Mouse (Mus musculus) lung, embryonic 15.5 days (tissue): ENCODE measurements at regions not wholly inside any gene's neighbourhood (a gene's known extent, or its start where the extent isn't known, plus 50 kb on each side); places are given as distances from the start of the nearest gene placed in this dataset.
A peak's percentile ranks its signal among the peaks of the same experiment; 100 is the strongest.
"Not testable (repeated sequence)": the region's sequence is repeated elsewhere in the genome, so short reads cannot be mapped to it uniquely, and the experiment has no call there.

ENCODE experiments used
- ATAC-seq: fragments of 200-750 bp; cut with Nextera tagmentation; 2 replicates; pipeline ENCODE4 v1.8.0; 2017; ENCODE audit warnings: moderate number of reproducible peaks, borderline replicate concordance; ENCODE audit not compliant: low FRiP score, low TSS enrichment; ENCODE audit errors: extremely low read depth
- H3K27ac ChIP-seq: fragments of 300-500 bp; sonication (generic); 2 replicates; pipeline ENCODE4 v1.5.1; 2015; ENCODE audit warnings: moderate library complexity, mild to moderate bottlenecking, inconsistent platforms
- H3K27me3 ChIP-seq: fragments of 300-500 bp; sonication (generic); 2 replicates; pipeline ENCODE4 v1.6.1; 2015; ENCODE audit warnings: inconsistent platforms
- H3K36me3 ChIP-seq: fragments of 300-500 bp; sonication (generic); 2 replicates; pipeline ENCODE4 v1.6.1; 2015; ENCODE audit warnings: inconsistent platforms
- H3K4me1 ChIP-seq: fragments of 300-500 bp; sonication (generic); 2 replicates; pipeline ENCODE4 v1.6.1; 2015; ENCODE audit warnings: inconsistent platforms
- H3K4me2 ChIP-seq: fragments of 300-500 bp; sonication (generic); 2 replicates; pipeline ENCODE4 v1.6.1; 2015; ENCODE audit warnings: inconsistent platforms, mild to moderate bottlenecking, moderate library complexity
- H3K4me3 ChIP-seq: fragments of 300-500 bp; sonication (generic); 2 replicates; pipeline ENCODE4 v1.5.1; 2015; ENCODE audit warnings: mild to moderate bottlenecking, inconsistent platforms
- H3K9ac ChIP-seq: fragments of 300-500 bp; sonication (generic); 2 replicates; pipeline ENCODE4 v1.6.1; 2015; ENCODE audit warnings: inconsistent platforms
- H3K9me3 ChIP-seq: fragments of 300-500 bp; sonication (generic); 2 replicates; pipeline ENCODE4 v1.6.1; 2016; ENCODE audit warnings: inconsistent platforms
- WGBS: fragments of 180-500 bp; shearing (Covaris S2); methylation state at CpG from one replicate; pipeline ENCODE4 v1.1.7; 2015; 5-methylcytosine and 5-hydroxymethylcytosine counted together

DNA sequence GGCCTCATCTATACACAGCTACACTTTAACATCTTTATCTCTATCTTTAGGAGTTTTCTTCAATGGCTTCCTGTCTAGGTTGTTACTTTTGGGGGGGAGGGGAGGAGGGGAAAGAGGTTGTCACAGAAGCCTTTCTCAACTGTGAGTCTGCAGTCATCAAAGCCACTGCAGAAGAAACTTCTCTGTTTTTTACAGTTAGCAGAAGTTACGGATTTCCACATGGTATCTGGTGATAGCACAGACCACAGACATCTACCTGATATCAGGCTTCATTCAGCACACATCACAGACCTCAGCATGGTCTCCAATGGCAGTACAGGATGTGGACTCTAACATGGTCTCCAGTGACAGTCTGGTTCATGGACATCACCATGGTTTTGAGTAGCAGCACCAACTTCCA is 234.8 kb upstream of the Adarb2 start:
- Histone ChIP-seq H3K27ac (no peak overlapping the region), H3K4me3 (no peak overlapping the region), H3K4me1 (no peaks in the 10 kb centered on the region), H3K4me2 (no peak overlapping the region), H3K9me3 (no peaks in the 10 kb centered on the region), H3K36me3 (no peaks in the 10 kb centered on the region), H3K9ac (no peak overlapping the region), H3K27me3 (no peaks in the 10 kb centered on the region)
- no peak for ATAC-seq
- WGBS, result 81% methylated on average over 1 of the region's 1 CpGs

DNA sequence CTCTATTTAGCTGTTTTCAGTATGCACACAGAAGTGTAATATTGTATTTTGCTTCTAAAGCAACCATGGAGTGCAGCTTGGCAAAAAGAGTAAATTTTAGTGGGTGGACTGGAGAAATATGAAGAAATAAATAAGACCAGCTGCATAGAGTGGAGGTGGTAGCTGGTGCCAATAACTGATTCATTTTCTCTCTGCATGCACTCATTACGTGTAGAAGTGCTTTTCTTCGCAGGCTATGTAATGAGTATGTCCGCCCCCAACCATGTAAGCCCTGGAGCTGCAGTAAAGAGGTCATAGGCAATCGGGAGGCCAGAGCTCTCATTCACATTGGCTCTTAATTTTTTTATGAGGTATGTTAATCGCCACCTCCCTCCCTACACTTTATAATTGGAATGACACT is 208.5 kb upstream of the Adarb2 start:
- Histone ChIP-seq H3K4me1 (no peaks in the 10 kb centered on the region), H3K27ac (no peak overlapping the region), H3K9me3 (no peaks in the 10 kb centered on the region), H3K36me3 (no peaks in the 10 kb centered on the region), H3K9ac (no peak overlapping the region), H3K4me3 (no peak overlapping the region), H3K27me3 (no peaks in the 10 kb centered on the region), H3K4me2 (no peak overlapping the region)
- no peak for ATAC-seq
- WGBS, result 82% methylated on average over 5 of the region's 5 CpGs

DNA sequence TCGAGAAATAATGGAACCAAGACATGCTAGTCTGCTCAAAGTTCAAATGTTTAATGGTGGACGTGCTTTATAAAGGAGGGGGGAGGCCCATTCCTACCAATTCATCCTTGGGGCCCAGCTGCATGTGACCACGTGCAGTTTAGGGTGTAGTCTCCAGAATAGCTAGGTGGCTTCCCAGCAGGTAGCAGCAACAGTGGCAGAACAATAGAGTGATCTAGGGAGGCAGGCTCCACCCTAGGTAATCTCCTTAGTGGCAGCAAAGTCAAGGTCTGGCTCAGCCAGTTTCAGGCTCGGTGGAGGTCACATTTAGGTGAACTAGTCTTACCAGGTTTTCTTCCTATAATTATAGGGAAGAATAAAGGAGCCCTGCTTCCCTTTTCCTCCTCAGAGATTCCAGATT is 172.6 kb upstream of the Adarb2 start:
- H3K9ac ChIP-seq, H3K4me1 ChIP-seq, H3K27ac ChIP-seq, H3K4me3 ChIP-seq, H3K36me3 ChIP-seq, H3K27me3 ChIP-seq, ATAC-seq, H3K4me2 ChIP-seq, H3K9me3 ChIP-seq: not testable (repeated sequence)
- WGBS, result 68% methylated on average over 4 of the region's 4 CpGs

DNA sequence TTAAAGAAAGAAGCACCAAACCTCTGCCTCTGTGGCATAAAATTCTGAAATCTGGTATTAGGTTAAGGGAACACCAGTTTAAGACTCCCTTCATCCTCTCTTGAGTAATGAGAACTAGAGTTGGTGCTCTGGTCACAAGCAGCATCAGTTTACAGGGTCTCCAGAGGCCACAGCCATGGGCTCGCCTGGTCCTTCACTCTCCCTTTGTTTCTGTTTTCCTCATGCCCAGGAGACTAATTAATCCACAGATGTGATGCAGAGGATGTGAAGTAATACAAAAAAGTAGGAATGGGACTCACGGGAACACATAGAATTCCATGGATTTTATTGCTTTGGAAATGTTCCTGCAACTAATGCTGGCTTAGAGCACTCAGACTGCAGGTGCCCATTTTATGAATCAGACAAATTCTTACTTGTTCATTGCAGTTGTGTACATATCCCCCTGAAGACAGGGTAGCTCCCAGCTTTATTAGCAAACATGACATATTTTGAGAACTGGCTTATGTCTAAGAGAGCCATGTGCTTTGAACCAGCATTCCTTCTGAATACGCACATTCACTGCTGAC is 151.7 kb upstream of the Adarb2 start:
- 76% methylated on average over 3 of the region's 3 CpGs for WGBS
- H3K4me2 ChIP-seq, result no peak overlapping the region
- H3K9ac ChIP-seq, result no peak overlapping the region
- no peaks in the 10 kb centered on the region for H3K36me3 ChIP-seq
- H3K9me3 ChIP-seq, result no peaks in the 10 kb centered on the region
- no peak overlapping the region for H3K4me3 ChIP-seq
- no peaks in the 10 kb centered on the region for H3K27me3 ChIP-seq
- ATAC-seq, result no peak
- no peak overlapping the region for H3K27ac ChIP-seq
- H3K4me1 ChIP-seq, result no peaks in the 10 kb centered on the region

DNA sequence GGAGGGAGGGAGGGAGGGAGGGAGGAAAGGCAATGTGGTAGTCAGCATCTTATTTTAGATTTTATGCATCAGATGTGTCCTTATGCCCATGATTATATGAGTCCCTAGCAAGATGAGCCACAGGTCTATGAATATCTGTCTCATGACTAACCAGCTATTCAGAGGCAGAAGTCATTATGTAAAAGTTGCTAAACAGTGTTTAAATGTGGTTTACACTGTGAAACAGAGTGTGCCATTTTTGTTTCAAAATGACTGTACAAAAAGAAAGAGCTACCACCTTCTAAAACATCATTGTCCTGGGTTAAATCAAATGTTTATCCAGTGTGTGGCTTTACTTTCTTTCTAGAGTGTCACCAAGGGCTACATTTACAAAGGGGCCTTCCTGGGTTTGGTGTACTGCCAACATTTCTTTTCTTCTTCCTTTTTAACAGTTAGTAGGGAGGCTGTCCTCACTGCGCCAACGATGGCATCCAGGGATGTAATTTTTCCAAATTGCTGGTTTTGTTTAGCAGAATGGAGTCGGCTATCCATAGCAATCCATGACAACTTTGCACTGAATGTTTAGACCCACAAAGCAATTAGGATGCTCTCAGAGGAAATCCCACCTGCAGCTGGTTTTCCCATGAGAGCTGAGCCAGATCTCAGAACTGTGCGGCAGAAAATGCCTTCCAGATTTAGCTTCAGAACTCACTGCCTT is 146.4 kb upstream of the Adarb2 start:
- no peak overlapping the region for H3K27ac ChIP-seq
- H3K36me3 ChIP-seq, result no peaks in the 10 kb centered on the region
- no peak overlapping the region for H3K4me3 ChIP-seq
- H3K27me3 ChIP-seq, result no peaks in the 10 kb centered on the region
- WGBS, result 77% methylated on average over 4 of the region's 4 CpGs
- H3K4me1 ChIP-seq, result no peaks in the 10 kb centered on the region
- H3K9ac ChIP-seq, result no peak overlapping the region
- H3K4me2 ChIP-seq, result no peak overlapping the region
- ATAC-seq, result no peak
- no peaks in the 10 kb centered on the region for H3K9me3 ChIP-seq

DNA sequence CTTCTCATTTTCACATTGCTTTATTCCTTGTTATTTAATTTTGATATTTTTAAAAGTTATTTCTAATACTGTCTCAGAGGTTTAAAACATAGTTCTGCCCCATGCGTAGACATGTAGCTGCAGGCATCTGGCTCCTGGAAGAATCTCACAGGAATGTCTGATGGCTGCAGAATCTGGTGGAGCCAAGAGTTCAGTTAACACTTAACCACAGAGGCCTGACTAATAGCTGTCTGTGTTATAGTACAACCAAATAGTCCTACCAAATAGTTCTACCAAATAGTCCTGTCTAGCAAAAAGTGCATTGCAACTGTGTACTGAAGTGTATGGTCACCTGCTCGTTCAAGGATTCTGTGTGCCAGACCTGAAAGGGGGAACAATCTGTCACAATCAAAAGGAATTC is 115.5 kb upstream of the Adarb2 start:
- Histone ChIP-seq H3K9ac (no peak overlapping the region), H3K27ac (no peak overlapping the region), H3K36me3 (no peaks in the 10 kb centered on the region), H3K27me3 (no peaks in the 10 kb centered on the region), H3K4me3 (no peak overlapping the region), H3K9me3 (no peaks in the 10 kb centered on the region), H3K4me1 (no peaks in the 10 kb centered on the region), H3K4me2 (no peak overlapping the region)
- WGBS, result 78% methylated on average over 2 of the region's 2 CpGs
- no peak for ATAC-seq

DNA sequence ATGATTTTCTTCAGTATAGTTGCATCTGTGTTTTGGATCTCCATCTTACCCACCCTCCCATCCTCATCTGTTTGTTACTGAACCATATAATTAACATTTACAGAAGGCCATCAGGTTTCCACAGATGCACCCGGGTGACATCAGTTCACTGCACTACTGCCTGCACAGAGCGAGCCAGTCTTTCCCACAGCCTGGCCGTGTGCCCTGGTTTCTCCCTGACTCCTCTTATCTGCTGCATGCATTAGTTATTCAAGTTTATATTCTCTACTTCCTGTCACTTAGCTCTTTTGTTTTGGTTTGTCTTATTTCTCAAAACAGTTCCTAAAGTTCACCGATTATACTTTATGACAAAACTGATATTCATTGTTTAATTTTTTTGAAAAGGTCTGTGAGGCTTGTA is 113.1 kb upstream of the Adarb2 start:
- ATAC-seq, result no peak
- Histone ChIP-seq H3K36me3 (no peaks in the 10 kb centered on the region), H3K9me3 (no peaks in the 10 kb centered on the region), H3K4me2 (no peak overlapping the region), H3K4me3 (no peak overlapping the region), H3K27ac (no peak overlapping the region), H3K9ac (no peak overlapping the region), H3K4me1 (no peaks in the 10 kb centered on the region), H3K27me3 (no peaks in the 10 kb centered on the region)
- WGBS, result 34% methylated on average over 4 of the region's 4 CpGs

DNA sequence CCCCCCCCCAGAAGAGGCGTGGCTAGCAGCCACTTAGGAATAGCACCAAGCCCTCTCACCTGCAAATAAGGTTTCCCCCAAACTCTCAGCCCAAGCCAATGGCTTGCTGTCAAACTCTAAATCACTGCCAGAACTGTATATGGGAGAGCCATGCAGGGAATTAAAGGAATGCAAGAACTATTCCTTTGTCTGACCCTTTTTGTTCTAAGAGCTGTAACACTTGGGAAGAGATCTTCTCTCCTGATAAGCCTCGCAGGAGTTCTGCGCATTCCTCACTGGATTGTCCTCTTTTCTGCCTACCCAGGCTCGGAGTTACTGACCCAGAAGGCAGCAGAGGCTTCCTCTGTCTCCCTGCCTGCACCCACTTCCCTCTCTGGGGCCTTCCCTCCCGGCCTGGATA is 94.0 kb upstream of the Adarb2 start:
- no peak for ATAC-seq
- no peaks in the 10 kb centered on the region for H3K9me3 ChIP-seq
- WGBS, result 26% methylated on average over 5 of the region's 5 CpGs

DNA sequence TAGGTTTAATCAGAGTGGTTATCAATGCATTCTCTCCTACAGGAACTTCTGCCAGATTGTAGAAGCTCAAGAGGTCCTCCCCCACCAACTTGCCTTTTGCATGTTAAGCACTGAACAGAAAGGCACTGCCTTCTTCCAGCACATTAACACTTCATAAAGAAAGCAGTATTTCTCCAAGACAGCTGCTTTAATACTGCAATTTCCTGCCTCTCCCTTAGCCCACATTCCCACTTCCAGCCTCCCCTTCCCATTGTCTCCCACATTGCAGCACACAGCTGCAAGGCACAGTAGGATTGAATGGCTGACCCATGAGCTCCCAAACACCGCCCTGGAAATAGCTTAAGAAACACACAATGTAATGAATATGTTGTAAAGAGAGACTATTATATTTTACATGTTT is 89.7 kb upstream of the Adarb2 start:
- Histone ChIP-seq H3K4me1 (no peaks in the 10 kb centered on the region), H3K36me3 (no peaks in the 10 kb centered on the region), H3K27me3 (no peaks in the 10 kb centered on the region), H3K9me3 (no peaks in the 10 kb centered on the region), H3K4me2 (no peak overlapping the region), H3K27ac (no peak overlapping the region), H3K4me3 (no peak overlapping the region), H3K9ac (no peak overlapping the region)
- ATAC-seq, result peak; percentile 72; the same call in 1 of the 2 replicates
- WGBS, result 40% methylated on average over 1 of the region's 1 CpGs

More for the DNA sequence above, 94.0 kb upstream of the Adarb2 start:
- no peak overlapping the region for H3K4me2 ChIP-seq
- H3K27ac ChIP-seq, result no peak overlapping the region
- no peaks in the 10 kb centered on the region for H3K36me3 ChIP-seq
- no peak overlapping the region for H3K4me3 ChIP-seq
- no peak overlapping the region for H3K9ac ChIP-seq
- no peaks in the 10 kb centered on the region for H3K4me1 ChIP-seq
- H3K27me3 ChIP-seq, result no peaks in the 10 kb centered on the region

DNA sequence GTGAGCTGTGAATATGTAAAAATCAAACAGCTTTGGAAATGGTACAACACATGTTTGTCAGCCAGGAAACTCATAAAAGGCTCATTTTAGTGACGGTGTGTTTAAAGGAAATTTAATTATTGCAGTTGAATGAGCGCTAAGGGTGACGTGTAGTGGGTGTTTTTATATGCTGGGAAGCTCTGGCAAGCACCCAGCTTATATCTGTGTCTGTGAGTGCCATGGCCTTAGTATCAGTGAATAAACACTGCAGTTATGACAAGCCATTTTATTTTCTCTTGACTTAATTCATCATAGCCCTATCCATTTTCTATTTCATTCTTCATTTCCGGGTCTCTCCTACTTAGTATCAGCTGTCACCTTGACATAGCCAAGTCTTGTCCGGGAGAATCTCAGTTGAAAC is 83.7 kb upstream of the Adarb2 start:
- no peak overlapping the region for H3K4me2 ChIP-seq
- H3K36me3 ChIP-seq, result no peaks in the 10 kb centered on the region
- no peaks in the 10 kb centered on the region for H3K27me3 ChIP-seq
- H3K4me3 ChIP-seq, result no peak overlapping the region
- H3K9ac ChIP-seq, result no peak overlapping the region
- 35% methylated on average over 5 of the region's 5 CpGs for WGBS
- no peaks in the 10 kb centered on the region for H3K4me1 ChIP-seq
- peak; percentile 46; the same call in 1 of the 2 replicates for ATAC-seq
- no peaks in the 10 kb centered on the region for H3K9me3 ChIP-seq
- H3K27ac ChIP-seq, result no peak overlapping the region

DNA sequence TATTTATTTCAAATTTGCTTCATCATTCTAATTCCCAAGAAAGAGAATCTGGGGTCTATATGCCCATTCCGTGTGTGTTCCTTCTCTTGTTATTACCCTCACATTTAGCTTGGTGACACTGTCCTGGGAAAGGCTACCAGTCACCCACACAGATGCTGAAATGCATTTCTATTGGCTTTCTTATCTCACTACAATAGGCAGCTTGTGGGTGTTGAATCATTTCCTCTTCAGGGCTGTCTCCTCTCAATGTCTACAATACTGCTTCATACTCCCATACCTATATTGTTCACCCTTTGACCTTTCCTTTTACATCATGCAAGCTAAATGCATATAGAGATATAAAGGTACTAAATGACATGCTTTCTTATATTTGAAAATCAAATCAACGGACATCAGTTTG is 82.7 kb upstream of the Adarb2 start:
- ATAC-seq, result no peak
- Histone ChIP-seq H3K27me3 (no peaks in the 10 kb centered on the region), H3K27ac (no peak overlapping the region), H3K9me3 (no peaks in the 10 kb centered on the region), H3K4me2 (no peak overlapping the region), H3K4me3 (no peak overlapping the region), H3K9ac (no peak overlapping the region), H3K4me1 (no peaks in the 10 kb centered on the region), H3K36me3 (no peaks in the 10 kb centered on the region)
- WGBS, result 53% methylated on average over 2 of the region's 2 CpGs

DNA sequence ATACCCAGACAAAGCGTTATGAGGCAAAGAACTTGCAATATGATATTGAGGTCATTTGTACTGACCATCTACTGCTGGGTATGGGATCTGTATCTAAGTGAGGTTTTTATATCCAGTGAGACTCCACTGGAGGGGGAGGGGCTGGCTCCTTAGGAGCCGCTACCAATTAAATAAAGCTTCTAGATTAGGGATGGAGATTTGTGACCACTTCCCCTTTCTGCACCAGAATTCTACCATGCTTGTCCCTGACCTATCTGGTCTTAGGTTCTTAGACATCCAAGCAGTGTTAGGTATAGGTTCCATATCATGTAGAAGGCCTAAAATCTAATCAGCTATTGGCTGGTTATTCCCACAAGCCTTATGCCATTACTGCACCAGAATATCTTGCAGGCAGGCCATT is 67.9 kb upstream of the Adarb2 start:
- Histone ChIP-seq H3K4me3 (no peak overlapping the region), H3K27me3 (no peaks in the 10 kb centered on the region), H3K4me1 (no peaks in the 10 kb centered on the region), H3K36me3 (no peaks in the 10 kb centered on the region), H3K27ac (no peak overlapping the region), H3K9me3 (no peaks in the 10 kb centered on the region), H3K4me2 (no peak overlapping the region), H3K9ac (no peak overlapping the region)
- 92% methylated on average over 2 of the region's 2 CpGs for WGBS
- no peak for ATAC-seq

DNA sequence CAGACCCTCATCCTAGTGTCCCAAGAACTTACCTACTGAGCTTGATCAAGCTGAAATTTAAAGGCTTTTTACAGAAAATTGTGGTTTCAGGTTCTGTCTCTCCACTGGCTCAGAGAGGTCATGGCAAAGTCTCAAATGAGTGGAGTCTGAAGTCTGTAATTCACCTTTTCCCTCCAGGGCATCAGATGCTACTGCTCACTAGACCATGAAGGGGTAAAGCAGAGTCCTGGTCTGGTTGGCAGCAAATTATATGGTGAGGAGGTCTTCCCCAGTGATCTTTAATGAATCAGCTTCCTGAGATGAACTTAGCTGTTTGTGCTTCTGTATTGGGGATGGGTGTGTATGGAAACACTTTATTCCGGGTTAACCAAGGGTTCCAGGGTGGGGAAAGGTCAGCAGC is 63.3 kb upstream of the Adarb2 start:
- Histone ChIP-seq H3K27ac (no peak overlapping the region), H3K9ac (no peak overlapping the region), H3K4me3 (no peak overlapping the region), H3K4me1 (no peaks in the 10 kb centered on the region), H3K27me3 (no peaks in the 10 kb centered on the region), H3K4me2 (no peak overlapping the region), H3K9me3 (no peaks in the 10 kb centered on the region), H3K36me3 (no peaks in the 10 kb centered on the region)
- 44% methylated on average over 1 of the region's 1 CpGs for WGBS
- ATAC-seq, result no peak
